Mouse (Mus musculus) lung, embryonic 15.5 days (tissue): Measurements from ENCODE around the gene Pde4d. TPM values are rescaled to one million over a fixed set of nuclear protein-coding genes. Genes with fewer than 3 reads are reported as not detected.

Experiments
- ATAC-seq: fragments of 200-750 bp; cut with Nextera tagmentation; 2 replicates; pipeline ENCODE4 v1.8.0; 2017; ENCODE audit warnings: moderate number of reproducible peaks, borderline replicate concordance; ENCODE audit not compliant: low FRiP score, low TSS enrichment; ENCODE audit errors: extremely low read depth
- H3K27ac ChIP-seq: fragments of 300-500 bp; sonication (generic); 2 replicates; pipeline ENCODE4 v1.5.1; 2015; ENCODE audit warnings: moderate library complexity, mild to moderate bottlenecking, inconsistent platforms
- H3K27me3 ChIP-seq: fragments of 300-500 bp; sonication (generic); 2 replicates; pipeline ENCODE4 v1.6.1; 2015; ENCODE audit warnings: inconsistent platforms
- H3K36me3 ChIP-seq: fragments of 300-500 bp; sonication (generic); 2 replicates; pipeline ENCODE4 v1.6.1; 2015; ENCODE audit warnings: inconsistent platforms
- H3K4me1 ChIP-seq: fragments of 300-500 bp; sonication (generic); 2 replicates; pipeline ENCODE4 v1.6.1; 2015; ENCODE audit warnings: inconsistent platforms
- H3K4me2 ChIP-seq: fragments of 300-500 bp; sonication (generic); 2 replicates; pipeline ENCODE4 v1.6.1; 2015; ENCODE audit warnings: inconsistent platforms, mild to moderate bottlenecking, moderate library complexity
- H3K4me3 ChIP-seq: fragments of 300-500 bp; sonication (generic); 2 replicates; pipeline ENCODE4 v1.5.1; 2015; ENCODE audit warnings: mild to moderate bottlenecking, inconsistent platforms
- H3K9ac ChIP-seq: fragments of 300-500 bp; sonication (generic); 2 replicates; pipeline ENCODE4 v1.6.1; 2015; ENCODE audit warnings: inconsistent platforms
- H3K9me3 ChIP-seq: fragments of 300-500 bp; sonication (generic); 2 replicates; pipeline ENCODE4 v1.6.1; 2016; ENCODE audit warnings: inconsistent platforms
- WGBS: fragments of 180-500 bp; shearing (Covaris S2); methylation state at CpG from one replicate; pipeline ENCODE4 v1.1.7; 2015; 5-methylcytosine and 5-hydroxymethylcytosine counted together
- polyA plus RNA-seq: library from polyadenylated mRNA; unstranded; fragments of >200 nt; fragmentation: Nextera tagmentation; extraction: Ambion mirVana; gene quantifications from 2 replicates; pipeline ENCODE4 v1.2.1, GENCODE M21; 2015

Pde4d gene
- polyA plus RNA-seq, 1 experiment from 2014 or later, result 18.2 TPM

GRCm38 (mm10) chr13:109641562-109641961 is 1191.8 kb downstream of the Pde4d start:
- Histone ChIP-seq H3K4me2 (no peak overlapping the region), H3K4me3 (no peak overlapping the region), H3K36me3 (no peaks in the 10 kb centered on the region), H3K27ac (0 out of 2 replicates have a peak overlapping the region, but pooled peaks have one; percentile 2), H3K27me3 (no peaks in the 10 kb centered on the region), H3K9ac (no peak overlapping the region), H3K4me1 (0 out of 2 replicates have a peak, but pooled peaks cover 6% of the 10 kb centered on the region), H3K9me3 (no peaks in the 10 kb centered on the region)
- no peak for ATAC-seq
- 33% methylated on average over 6 of the region's 6 CpGs for WGBS

GRCm38 (mm10) chr13:109643419-109643818 is 1193.7 kb downstream of the Pde4d start:
- H3K9ac ChIP-seq, result no peak overlapping the region
- WGBS, result 77% methylated on average over 3 of the region's 3 CpGs
- no peaks in the 10 kb centered on the region for H3K36me3 ChIP-seq
- no peak for ATAC-seq
- H3K9me3 ChIP-seq, result no peaks in the 10 kb centered on the region
- no peak overlapping the region for H3K4me3 ChIP-seq
- H3K4me2 ChIP-seq, result no peak overlapping the region
- 0 out of 2 replicates have a peak, but pooled peaks cover 6% of the 10 kb centered on the region for H3K4me1 ChIP-seq
- no peaks in the 10 kb centered on the region for H3K27me3 ChIP-seq
- H3K27ac ChIP-seq, result no peak overlapping the region

GRCm38 (mm10) chr13:109644086-109644485 is 1194.3 kb downstream of the Pde4d start:
- 0 out of 2 replicates have a peak, but pooled peaks cover 6% of the 10 kb centered on the region for H3K4me1 ChIP-seq
- 61% methylated on average over 2 of the region's 2 CpGs for WGBS
- no peak overlapping the region for H3K27ac ChIP-seq
- no peaks in the 10 kb centered on the region for H3K27me3 ChIP-seq
- no peaks in the 10 kb centered on the region for H3K9me3 ChIP-seq
- H3K9ac ChIP-seq, result no peak overlapping the region
- H3K4me3 ChIP-seq, result no peak overlapping the region
- no peaks in the 10 kb centered on the region for H3K36me3 ChIP-seq
- H3K4me2 ChIP-seq, result no peak overlapping the region
- no peak for ATAC-seq

- Histone ChIP-seq H3K27ac (no peak overlapping the region), H3K27me3 (no peaks in the 10 kb centered on the region), H3K9ac (no peak overlapping the region), H3K4me3 (no peak overlapping the region), H3K9me3 (no peaks in the 10 kb centered on the region), H3K36me3 (no peaks in the 10 kb centered on the region), H3K4me2 (no peak overlapping the region), H3K4me1 (0 out of 2 replicates have a peak, but pooled peaks cover 4% of the 10 kb centered on the region)
- 55% methylated on average over 10 of the region's 10 CpGs for WGBS
- no peak for ATAC-seq
Measured at GRCm38 (mm10) chr13:109645284-109645909, 1195.6 kb downstream of the Pde4d start.

GRCm38 (mm10) chr13:109645910-109646284 is 1196.1 kb downstream of the Pde4d start:
- Histone ChIP-seq H3K9me3 (no peaks in the 10 kb centered on the region), H3K9ac (no peak overlapping the region), H3K27ac (no peak overlapping the region), H3K4me1 (0 out of 2 replicates have a peak, but pooled peaks cover 4% of the 10 kb centered on the region), H3K36me3 (no peaks in the 10 kb centered on the region), H3K27me3 (no peaks in the 10 kb centered on the region), H3K4me2 (no peak overlapping the region), H3K4me3 (no peak overlapping the region)
- WGBS, result 80% methylated on average over 6 of the region's 6 CpGs
- no peak for ATAC-seq

- no peaks in the 10 kb centered on the region for H3K27me3 ChIP-seq
- no peak overlapping the region for H3K27ac ChIP-seq
- H3K4me3 ChIP-seq, result no peak overlapping the region
- no peaks in the 10 kb centered on the region for H3K36me3 ChIP-seq
- no peak overlapping the region for H3K9ac ChIP-seq
- no peak overlapping the region for H3K4me2 ChIP-seq
- WGBS, result 62% methylated on average over 11 of the region's 11 CpGs
- ATAC-seq, result no peak
- H3K4me1 ChIP-seq, result 0 out of 2 replicates have a peak, but pooled peaks cover 1% of the 10 kb centered on the region
- H3K9me3 ChIP-seq, result no peaks in the 10 kb centered on the region
Measured at GRCm38 (mm10) chr13:109646597-109647232, 1197.0 kb downstream of the Pde4d start.

GRCm38 (mm10) chr13:109647479-109648199 is 1197.9 kb downstream of the Pde4d start:
- Histone ChIP-seq H3K4me3 (no peak overlapping the region), H3K9ac (no peak overlapping the region), H3K4me2 (no peak overlapping the region), H3K27ac (no peak overlapping the region), H3K27me3 (no peaks in the 10 kb centered on the region), H3K36me3 (no peaks in the 10 kb centered on the region), H3K9me3 (no peaks in the 10 kb centered on the region), H3K4me1 (0 out of 2 replicates have a peak, but pooled peaks cover 3% of the 10 kb centered on the region)
- ATAC-seq, result no peak
- 62% methylated on average over 7 of the region's 7 CpGs for whole genome bisulfite sequencing

GRCm38 (mm10) chr13:109648311-109648710 is 1198.6 kb downstream of the Pde4d start:
- H3K36me3 ChIP-seq, result no peaks in the 10 kb centered on the region
- H3K4me2 ChIP-seq, result no peak overlapping the region
- no peak overlapping the region for H3K4me3 ChIP-seq
- 0 out of 2 replicates have a peak, but pooled peaks cover 5% of the 10 kb centered on the region for H3K4me1 ChIP-seq
- H3K27ac ChIP-seq, result no peak overlapping the region
- WGBS, result 75% methylated on average over 3 of the region's 3 CpGs
- no peaks in the 10 kb centered on the region for H3K9me3 ChIP-seq
- H3K9ac ChIP-seq, result no peak overlapping the region
- no peak for ATAC-seq
- no peaks in the 10 kb centered on the region for H3K27me3 ChIP-seq

- ATAC-seq, result peak; percentile 46; the same call in 1 of the 2 replicates
- Histone ChIP-seq H3K27ac (no peak overlapping the region), H3K4me1 (0 out of 2 replicates have a peak, but pooled peaks cover 5% of the 10 kb centered on the region), H3K4me2 (no peak overlapping the region), H3K9ac (no peak overlapping the region), H3K27me3 (no peaks in the 10 kb centered on the region), H3K36me3 (no peaks in the 10 kb centered on the region), H3K9me3 (no peaks in the 10 kb centered on the region), H3K4me3 (no peak overlapping the region)
- WGBS, result 70% methylated on average over 10 of the region's 10 CpGs
Measured at GRCm38 (mm10) chr13:109651790-109652605, 1202.2 kb downstream of the Pde4d start.

GRCm38 (mm10) chr13:109652631-109653030 is 1202.9 kb downstream of the Pde4d start:
- Histone ChIP-seq H3K27me3 (no peaks in the 10 kb centered on the region), H3K4me1 (0 out of 2 replicates have a peak, but pooled peaks cover 5% of the 10 kb centered on the region), H3K4me3 (no peak overlapping the region), H3K27ac (no peak overlapping the region), H3K9me3 (no peaks in the 10 kb centered on the region), H3K4me2 (no peak overlapping the region), H3K9ac (no peak overlapping the region), H3K36me3 (no peaks in the 10 kb centered on the region)
- no peak for ATAC-seq
- 57% methylated on average over 7 of the region's 7 CpGs for WGBS

- H3K9me3 ChIP-seq, result no peaks in the 10 kb centered on the region
- no peak overlapping the region for H3K4me3 ChIP-seq
- H3K36me3 ChIP-seq, result no peaks in the 10 kb centered on the region
- H3K4me2 ChIP-seq, result no peak overlapping the region
- H3K27ac ChIP-seq, result no peak overlapping the region
- no peak overlapping the region for H3K9ac ChIP-seq
- 0 out of 2 replicates have a peak, but pooled peaks cover 5% of the 10 kb centered on the region for H3K4me1 ChIP-seq
- no peaks in the 10 kb centered on the region for H3K27me3 ChIP-seq
- ATAC-seq, result no peak
- 76% methylated on average over 3 of the region's 3 CpGs for WGBS
Measured at GRCm38 (mm10) chr13:109655390-109655789, 1205.6 kb downstream of the Pde4d start.
